Mouse (Mus musculus) liver, embryonic 15.5 days (tissue): Measurements from ENCODE around the gene Stk40. TPM values are rescaled to one million over a fixed set of nuclear protein-coding genes. Genes with fewer than 3 reads are reported as not detected.
"Not testable (repeated sequence)": the region's sequence is repeated elsewhere in the genome, so short reads cannot be mapped to it uniquely, and the experiment has no call there.

Experiments used
- ATAC-seq: fragments of 200-750 bp; cut with Nextera tagmentation; 2 replicates; pipeline ENCODE4 v1.8.0; 2017; ENCODE audit warnings: moderate number of reproducible peaks, mild to moderate bottlenecking, moderate library complexity; ENCODE audit not compliant: insufficient read depth
- H3K27ac ChIP-seq: fragments of 300-500 bp; sonication (generic); replicated peaks from 2 replicates; pipeline ENCODE4 v1.5.1; 2015; ENCODE audit warnings: mild to moderate bottlenecking, inconsistent platforms
- H3K27me3 ChIP-seq: fragments of 300-500 bp; sonication (generic); 2 replicates; pipeline ENCODE4 v1.6.1; 2015; ENCODE audit warnings: mild to moderate bottlenecking, inconsistent platforms
- H3K36me3 ChIP-seq: fragments of 300-500 bp; sonication (generic); replicated peaks from 2 replicates; pipeline ENCODE4 v1.6.1; 2015; ENCODE audit warnings: moderate library complexity, mild to moderate bottlenecking, inconsistent platforms
- H3K4me1 ChIP-seq: fragments of 300-500 bp; sonication (generic); replicated peaks from 2 replicates; pipeline ENCODE4 v1.6.1; 2015; ENCODE audit warnings: inconsistent platforms
- H3K4me2 ChIP-seq: fragments of 300-500 bp; sonication (generic); 2 replicates; pipeline ENCODE4 v1.6.1; 2015; ENCODE audit warnings: moderate library complexity, mild to moderate bottlenecking, inconsistent platforms
- H3K4me3 ChIP-seq: fragments of 300-500 bp; sonication (generic); replicated peaks from 2 replicates; pipeline ENCODE4 v1.5.1; 2015; ENCODE audit warnings: mild to moderate bottlenecking, inconsistent platforms
- H3K9ac ChIP-seq: fragments of 300-500 bp; sonication (generic); 2 replicates; pipeline ENCODE4 v1.6.1; 2015; ENCODE audit warnings: moderate library complexity, mild to moderate bottlenecking, inconsistent platforms
- H3K9me3 ChIP-seq: fragments of 300-500 bp; sonication (generic); replicated peaks from 2 replicates; pipeline ENCODE4 v1.6.1; 2016; ENCODE audit warnings: inconsistent platforms
- WGBS: fragments of 180-500 bp; shearing (Covaris S2); methylation state at CpG from one replicate; pipeline ENCODE4 v1.1.7; 2015; ENCODE audit warnings: mixed read lengths; ENCODE audit not compliant: insufficient replicate concordance; 5-methylcytosine and 5-hydroxymethylcytosine counted together
- polyA plus RNA-seq: library from polyadenylated mRNA; unstranded; fragments of >200 nt; fragmentation: Nextera tagmentation; extraction: Ambion mirVana; gene quantifications from 2 replicates; pipeline ENCODE4 v1.2.1, GENCODE M21; 2015

Gene Stk40
- polyA plus RNA-seq, 1 experiment from 2014 or later, result 13.1 TPM

DNA sequence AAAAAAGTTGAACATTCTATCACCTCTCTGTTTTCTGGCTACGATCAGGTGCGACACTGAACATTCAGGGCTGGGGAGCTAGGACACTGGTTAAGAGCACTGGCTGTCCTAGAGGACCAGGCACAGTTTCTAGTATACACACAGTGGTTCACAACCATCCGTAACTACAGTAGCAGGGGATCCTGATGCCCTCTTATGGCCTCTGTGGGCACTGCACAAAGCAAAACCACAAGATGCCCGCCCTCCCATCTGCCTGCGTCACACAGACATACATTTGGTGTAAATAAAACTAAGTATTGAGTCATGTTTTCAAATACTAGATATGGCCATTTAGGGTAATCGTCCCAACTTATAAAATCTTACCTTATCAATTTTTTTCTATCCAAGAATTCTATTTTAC, 53.8 kb downstream of the Stk40 start:
- no peak for ATAC-seq
- Histone ChIP-seq H3K4me1 (peaks cover 27% of the 10 kb centered on the region), H3K27me3 (peaks cover 3% of the 10 kb centered on the region; the same call in 1 of the 2 replicates), H3K36me3 (no peaks in the 10 kb centered on the region), H3K4me2 (no peak overlapping the region), H3K27ac (no peak overlapping the region), H3K4me3 (no peak overlapping the region), H3K9ac (no peak overlapping the region), H3K9me3 (no peaks in the 10 kb centered on the region)
- 63% methylated on average over 6 of the region's 6 CpGs for WGBS

DNA sequence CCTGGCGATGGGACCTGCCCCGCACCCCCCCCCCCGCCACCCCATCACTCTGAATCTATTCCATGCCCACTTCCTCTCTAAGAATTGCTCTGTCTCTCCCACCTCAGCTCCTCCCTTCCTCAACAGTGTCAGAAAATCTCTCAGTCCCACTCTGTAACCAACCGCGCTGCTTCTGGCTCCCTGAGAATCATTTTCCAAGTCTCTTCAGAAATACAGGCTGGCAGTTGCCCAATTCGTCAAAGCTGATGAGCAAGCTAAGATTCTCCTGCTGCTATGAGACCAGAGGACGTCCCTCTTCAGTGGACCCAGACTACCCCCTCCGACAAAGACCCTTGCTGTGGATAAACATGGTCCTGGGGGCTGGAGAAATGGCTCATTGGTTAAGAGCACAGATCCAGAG, 55.7 kb downstream of the Stk40 start:
- Histone ChIP-seq H3K9me3 (no peaks in the 10 kb centered on the region), H3K27ac (no peak overlapping the region), H3K4me3 (no peak overlapping the region), H3K4me2 (no peak overlapping the region), H3K27me3 (no peaks in the 10 kb centered on the region; the same call in 1 of the 2 replicates), H3K4me1 (peaks cover 40% of the 10 kb centered on the region), H3K9ac (no peak overlapping the region), H3K36me3 (0 out of 2 replicates have a peak, but pooled peaks cover 5% of the 10 kb centered on the region)
- ATAC-seq, result no peak
- WGBS, result 65% methylated on average over 8 of the region's 8 CpGs

DNA sequence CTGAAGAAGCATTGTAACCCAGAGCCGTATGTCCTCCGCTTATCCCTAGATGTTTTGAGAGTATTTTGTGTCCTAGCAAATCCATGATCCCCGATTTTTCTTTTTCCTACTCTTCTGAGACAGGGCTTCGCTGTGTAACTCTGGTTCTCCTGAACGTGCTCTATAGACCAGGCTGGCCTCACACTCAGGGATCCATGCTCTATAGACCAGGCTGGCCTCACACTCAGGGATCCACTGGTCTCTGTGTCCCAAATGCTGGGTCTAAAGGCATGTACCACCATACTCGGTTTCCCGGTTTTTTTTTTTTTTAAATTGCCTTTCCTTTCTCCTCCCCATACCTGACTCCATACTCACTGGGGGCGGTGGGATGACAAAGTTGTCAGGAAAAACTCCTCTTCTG, 57.2 kb downstream of the Stk40 start:
- H3K9me3 ChIP-seq, result no peaks in the 10 kb centered on the region
- no peak overlapping the region for H3K9ac ChIP-seq
- ATAC-seq, result no peak
- no peak overlapping the region for H3K27ac ChIP-seq
- 78% methylated on average over 8 of the region's 8 CpGs for WGBS
- H3K4me1 ChIP-seq, result peaks cover 26% of the 10 kb centered on the region
- H3K36me3 ChIP-seq, result peaks cover 16% of the 10 kb centered on the region
- no peak overlapping the region for H3K4me3 ChIP-seq
- no peaks in the 10 kb centered on the region; the same call in 1 of the 2 replicates for H3K27me3 ChIP-seq
- H3K4me2 ChIP-seq, result no peak overlapping the region

DNA sequence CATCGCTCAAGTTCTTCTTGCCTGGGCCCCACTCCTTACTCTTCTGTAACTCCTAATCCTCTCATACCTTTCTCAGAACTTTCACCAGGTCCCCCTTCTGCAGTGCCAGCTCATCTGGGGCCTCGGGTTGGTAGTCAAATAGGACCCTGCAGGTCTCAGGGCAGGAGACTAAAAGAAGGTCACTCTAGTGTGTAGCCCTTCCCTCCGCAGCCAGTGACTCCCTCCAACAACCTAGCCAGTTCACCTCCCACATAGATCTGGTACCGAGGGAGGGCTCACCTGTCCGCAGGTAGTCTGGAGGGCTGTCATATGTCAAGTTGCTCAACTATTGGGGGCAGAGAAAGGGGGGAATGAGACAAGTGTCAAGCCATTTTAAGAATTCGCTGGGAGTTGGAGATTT, 57.7 kb downstream of the Stk40 start:
- H3K36me3 ChIP-seq, result peaks cover 20% of the 10 kb centered on the region
- no peaks in the 10 kb centered on the region; the same call in 1 of the 2 replicates for H3K27me3 ChIP-seq
- no peak overlapping the region for H3K27ac ChIP-seq
- H3K4me1 ChIP-seq, result peaks cover 26% of the 10 kb centered on the region
- WGBS, result 81% methylated on average over 6 of the region's 6 CpGs
- no peak overlapping the region for H3K4me2 ChIP-seq
- no peak overlapping the region for H3K4me3 ChIP-seq
- H3K9me3 ChIP-seq, result no peaks in the 10 kb centered on the region
- H3K9ac ChIP-seq, result no peak overlapping the region
- no peak for ATAC-seq

DNA sequence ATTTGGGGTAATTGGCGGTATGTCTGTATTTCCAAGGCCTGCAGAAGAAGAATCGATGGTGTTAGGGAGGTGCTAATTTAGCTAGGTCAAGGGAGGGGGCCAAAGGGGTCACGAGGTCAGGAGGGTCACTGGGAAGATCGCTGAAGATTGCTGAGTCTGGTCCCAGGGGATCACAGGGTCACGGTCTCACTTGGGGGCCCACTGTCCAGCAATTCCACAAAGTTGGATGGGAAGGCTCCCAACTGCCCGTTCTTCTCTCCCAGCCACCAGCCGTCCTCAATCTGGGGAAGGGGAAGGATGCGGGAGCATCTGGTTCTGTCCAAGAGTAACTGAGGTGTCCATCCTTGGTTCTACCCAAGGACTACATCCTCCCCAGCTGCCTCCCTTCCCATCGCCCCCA, 58.2 kb downstream of the Stk40 start:
- Histone ChIP-seq H3K4me2 (peak overlapping the region; percentile 96), H3K9me3 (no peaks in the 10 kb centered on the region), H3K9ac (no peak overlapping the region), H3K4me1 (peaks cover 29% of the 10 kb centered on the region), H3K4me3 (peak overlapping the region; percentile 62), H3K27me3 (no peaks in the 10 kb centered on the region; the same call in 1 of the 2 replicates), H3K27ac (no peak overlapping the region), H3K36me3 (peaks cover 26% of the 10 kb centered on the region)
- ATAC-seq, result no peak
- 71% methylated on average over 9 of the region's 9 CpGs for WGBS

DNA sequence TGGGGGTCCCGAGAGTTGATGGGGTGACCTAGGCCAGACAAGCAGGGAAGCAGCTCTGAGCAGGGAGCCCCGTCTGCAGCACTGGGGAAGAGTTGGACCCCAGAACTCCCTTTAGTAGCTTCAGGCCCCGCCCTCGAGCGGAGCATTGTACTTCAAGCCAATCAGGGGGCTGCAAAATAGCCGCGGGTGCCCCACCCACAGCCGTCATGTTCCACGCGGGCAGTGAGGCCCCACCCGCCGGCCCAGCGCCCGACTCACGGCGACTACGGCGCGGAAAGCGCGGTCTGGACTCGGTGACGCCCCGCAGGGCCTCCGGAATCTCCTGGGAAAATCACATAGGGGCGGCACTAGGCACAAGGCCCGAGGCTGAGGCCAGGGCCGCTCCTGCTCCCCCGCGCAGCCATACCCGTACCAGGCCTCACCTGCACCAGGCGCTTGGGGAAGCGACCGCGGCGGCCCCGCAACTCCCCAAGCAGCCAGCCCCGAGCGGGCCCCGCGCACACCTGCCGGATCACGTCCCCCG, 58.8 kb downstream of the Stk40 start:
- H3K27ac ChIP-seq, result peak overlapping the region; percentile 70
- WGBS, result 1% methylated on average over 44 of the region's 44 CpGs
- H3K9me3 ChIP-seq, result no peaks in the 10 kb centered on the region
- H3K4me2 ChIP-seq, result peak overlapping the region; percentile 96
- H3K4me3 ChIP-seq, result peak overlapping the region; percentile 62
- peak; percentile 80 for ATAC-seq
- H3K4me1 ChIP-seq, result peaks cover 31% of the 10 kb centered on the region
- peaks cover 32% of the 10 kb centered on the region for H3K36me3 ChIP-seq
- H3K27me3 ChIP-seq, result no peaks in the 10 kb centered on the region; the same call in 1 of the 2 replicates
- H3K9ac ChIP-seq, result peak overlapping the region; percentile 71

DNA sequence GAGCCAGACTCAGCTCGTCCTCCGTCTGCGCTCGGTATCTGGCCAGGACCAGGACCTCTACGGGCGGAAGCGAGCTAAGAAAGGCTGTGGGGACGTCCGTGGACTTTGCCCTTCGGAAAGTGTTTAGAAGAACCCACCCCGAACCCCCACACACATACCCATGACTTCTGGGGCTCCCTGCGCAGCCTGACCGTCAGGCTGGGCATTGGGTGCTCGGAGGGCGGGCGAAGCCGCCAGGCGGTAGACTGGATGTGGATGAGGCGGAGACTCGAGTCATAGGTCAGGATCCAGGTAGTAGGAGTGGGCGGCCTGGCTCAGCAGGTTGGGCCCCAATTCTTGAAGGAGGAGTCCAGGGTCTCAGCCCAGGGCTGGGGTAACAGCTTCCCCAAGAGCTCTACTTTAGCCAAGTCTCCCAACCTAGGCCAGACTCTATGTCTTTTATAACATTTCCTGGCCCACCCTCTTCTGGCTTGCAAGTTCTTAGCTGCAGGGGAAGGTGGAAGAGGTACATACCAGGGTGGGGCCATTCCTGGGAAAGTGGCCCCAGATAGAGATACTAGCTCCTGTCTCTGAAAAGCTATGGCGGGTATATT, 59.4 kb downstream of the Stk40 start, which contains the start of gene Sh3d21:
Gene Sh3d21, minus strand, starts transcription at position 425 of the 593 bp plus-strand sequence.
- WGBS, result 6% methylated on average over 22 of the region's 22 CpGs
- Histone ChIP-seq H3K27ac (peak within 1 kb of the TSS; percentile 70), H3K9me3 (no peaks in the 10 kb centered on the region), H3K4me3 (peak within 1 kb of the TSS; percentile 62), H3K9ac (peak within 1 kb of the TSS; percentile 71), H3K36me3 (peaks cover 38% of the 10 kb centered on the region), H3K4me2 (peak within 1 kb of the TSS; percentile 96), H3K27me3 (no peaks in the 10 kb centered on the region; the same call in 1 of the 2 replicates), H3K4me1 (peaks cover 31% of the 10 kb centered on the region)
- peak; percentile 54 for ATAC-seq

DNA sequence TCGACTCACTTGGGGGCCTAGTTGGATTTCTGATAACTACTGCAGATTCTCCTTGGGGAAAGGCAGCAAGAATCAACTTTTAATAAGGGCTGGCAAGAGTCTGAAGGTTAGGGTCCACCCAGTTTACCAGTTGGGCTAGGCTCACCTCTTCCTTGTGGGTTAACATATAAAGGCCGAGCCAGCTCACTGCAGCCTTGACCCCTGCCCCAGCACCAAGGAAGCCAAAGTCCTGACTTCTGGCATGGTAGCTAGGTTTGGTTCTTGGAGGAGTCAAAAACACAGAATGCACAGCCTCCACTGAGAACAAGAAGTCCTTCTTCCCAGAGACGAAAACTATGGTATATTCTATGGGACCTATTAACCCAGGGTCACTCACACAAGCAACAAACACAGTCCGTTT, 59.9 kb downstream of the Stk40 start:
- Histone ChIP-seq H3K36me3 (peaks cover 43% of the 10 kb centered on the region), H3K4me1 (peaks cover 31% of the 10 kb centered on the region), H3K9me3 (no peaks in the 10 kb centered on the region), H3K4me2 (peak overlapping the region; percentile 96), H3K9ac (no peak overlapping the region), H3K27me3 (no peaks in the 10 kb centered on the region; the same call in 1 of the 2 replicates), H3K4me3 (peak overlapping the region; percentile 62; the same call in 1 of the 2 replicates), H3K27ac (peak overlapping the region; percentile 70; the same call in 1 of the 2 replicates)
- 52% methylated on average over 4 of the region's 4 CpGs for WGBS
- ATAC-seq, result no peak

DNA sequence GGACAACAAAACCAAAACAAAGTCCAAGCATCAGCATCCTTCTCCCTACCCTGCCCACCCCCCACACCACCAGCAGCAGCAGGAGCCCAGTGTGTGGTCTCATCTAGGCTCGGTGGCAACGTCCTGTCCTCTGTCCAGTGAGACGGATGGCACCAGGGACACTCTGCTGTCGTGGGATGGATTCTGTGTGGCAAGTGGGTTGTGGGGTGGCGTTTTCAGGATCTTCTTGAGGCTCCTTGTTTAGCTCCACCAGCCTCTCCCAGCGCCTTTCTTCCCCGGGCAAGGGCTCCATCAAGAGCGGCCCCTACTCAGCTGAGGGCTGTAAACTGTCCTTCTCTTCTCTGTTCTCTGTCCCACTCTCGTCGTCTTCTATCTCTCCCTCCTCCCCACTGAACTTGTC, 61.3 kb downstream of the Stk40 start:
- not testable (repeated sequence) for H3K9ac ChIP-seq, ATAC-seq, H3K27me3 ChIP-seq, H3K27ac ChIP-seq, H3K4me3 ChIP-seq, H3K4me2 ChIP-seq, H3K9me3 ChIP-seq
- Histone ChIP-seq H3K36me3 (peaks cover 57% of the 10 kb centered on the region), H3K4me1 (peaks cover 31% of the 10 kb centered on the region)
- WGBS, result 76% methylated on average over 9 of the region's 10 CpGs

DNA sequence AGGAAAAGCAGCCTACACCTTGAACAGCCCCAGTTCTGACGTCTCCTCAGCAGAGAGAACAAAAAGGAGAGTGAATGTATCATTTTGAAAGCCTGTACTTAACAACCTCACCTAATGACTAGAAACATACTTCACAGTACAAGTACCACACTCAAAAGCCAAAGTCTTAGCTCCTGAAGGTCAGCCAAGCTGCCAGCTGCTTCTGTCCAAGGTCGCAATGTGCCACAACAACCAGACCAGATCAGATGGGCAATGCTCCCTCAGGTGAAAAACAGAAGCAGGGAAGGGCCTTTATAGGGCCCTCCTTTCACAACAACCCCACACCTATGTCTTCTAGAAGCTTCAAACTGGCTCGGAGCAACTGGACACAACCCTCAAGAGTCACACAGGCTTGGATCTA, 62.3 kb downstream of the Stk40 start:
- Histone ChIP-seq H3K4me2 (no peak overlapping the region), H3K4me1 (peaks cover 31% of the 10 kb centered on the region), H3K4me3 (no peak overlapping the region), H3K9me3 (no peaks in the 10 kb centered on the region), H3K9ac (no peak overlapping the region), H3K27me3 (no peaks in the 10 kb centered on the region; the same call in 1 of the 2 replicates), H3K36me3 (peaks cover 66% of the 10 kb centered on the region), H3K27ac (no peak overlapping the region)
- no peak for ATAC-seq
- WGBS, result 79% methylated on average over 3 of the region's 3 CpGs

DNA sequence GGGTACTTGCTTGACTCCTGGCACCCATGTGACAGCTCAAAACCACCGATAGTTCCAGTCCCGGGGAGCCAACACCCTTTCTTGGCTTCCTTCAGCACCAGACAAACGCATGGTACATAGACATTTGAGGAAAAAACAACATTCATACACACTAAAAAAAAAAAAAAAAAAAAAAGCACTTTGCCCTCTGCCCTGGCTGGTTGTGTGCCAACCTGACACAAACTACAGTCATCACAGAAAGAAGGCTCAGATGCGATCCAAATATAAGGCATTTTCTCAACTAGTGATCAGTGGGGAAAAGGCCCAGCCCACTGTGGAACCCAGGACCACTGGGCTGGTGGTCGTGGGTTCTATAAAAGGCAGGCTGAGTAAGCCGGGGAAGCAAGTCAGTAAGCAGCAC, 65.1 kb downstream of the Stk40 start:
- WGBS, result 76% methylated on average over 6 of the region's 6 CpGs
- H3K27ac ChIP-seq, result no peak overlapping the region
- no peaks in the 10 kb centered on the region for H3K9me3 ChIP-seq
- ATAC-seq, result no peak
- H3K27me3 ChIP-seq, result no peaks in the 10 kb centered on the region
- H3K4me2 ChIP-seq, result no peak overlapping the region
- H3K36me3 ChIP-seq, result peaks cover 88% of the 10 kb centered on the region
- H3K9ac ChIP-seq, result no peak overlapping the region
- no peak overlapping the region for H3K4me3 ChIP-seq
- H3K4me1 ChIP-seq, result peaks cover 12% of the 10 kb centered on the region
